Mouse (Mus musculus) G1E (cell line): Measurements from ENCODE around the gene Gm17324.

Experiments
- CTCF ChIP-seq: IDR thresholded peaks from 2 replicates; pipeline ENCODE4 v1.5.1; 2012; ENCODE audit warnings: low read depth, low read length, inconsistent platforms, mixed read lengths
- GATA2 ChIP-seq: IDR thresholded peaks from 2 replicates; pipeline ENCODE4 v1.6.1; 2012; ENCODE audit warnings: low read depth, low read length, inconsistent platforms, borderline replicate concordance

GRCm38 (mm10) chr9:78450404-78450803 is 1.8 kb upstream of the Gm17324 start:
- TF ChIP-seq CTCF (no peak), GATA2 (no peak)
